In the genomic region with DNA sequence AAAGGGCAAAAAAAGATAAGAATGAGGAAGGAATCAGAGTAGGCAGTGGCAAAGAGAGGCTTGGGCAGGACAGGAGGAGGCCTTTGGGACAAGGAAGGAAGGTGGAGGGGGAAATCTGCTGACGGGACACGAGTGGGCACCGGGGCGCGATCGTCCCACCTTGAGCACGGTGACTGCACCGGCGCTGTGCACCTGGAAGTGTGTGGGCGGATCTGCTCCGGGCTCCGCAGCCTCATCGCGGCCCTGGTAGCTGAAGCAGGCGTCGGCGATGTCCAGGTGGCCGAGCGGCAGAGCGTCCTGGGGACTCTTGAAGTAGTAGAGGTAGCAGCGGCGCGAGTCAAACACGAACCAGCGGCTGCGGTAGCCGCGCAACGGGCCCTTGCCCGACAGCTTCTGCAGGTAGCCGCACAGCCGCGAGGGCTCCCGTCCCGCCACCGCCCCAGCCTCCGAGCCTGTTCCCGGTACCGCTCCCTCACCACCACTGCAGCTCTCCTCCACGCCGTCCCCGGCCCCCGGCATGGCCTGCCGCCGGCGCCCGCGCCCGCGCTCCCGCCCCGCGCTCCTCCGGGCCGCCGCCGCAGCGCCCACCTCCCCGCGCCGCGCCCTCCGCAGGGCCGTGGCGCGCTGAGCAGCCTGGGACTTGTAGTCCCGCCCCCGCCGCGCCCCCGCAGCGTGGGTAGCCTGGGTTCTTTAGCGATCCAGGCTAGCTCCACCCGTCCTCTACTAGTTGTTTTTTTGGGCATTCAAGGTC, we compare ENCODE assay signal across 8 mouse cellular contexts. TPM values are rescaled to one million over a fixed set of nuclear protein-coding genes. Genes with fewer than 3 reads are reported as not detected.
A peak's percentile ranks its signal among the peaks of the same experiment; 100 is the strongest.
DNase-seq lines count a peak whose midpoint lies in the region; TF ChIP-seq lines count a peak whose summit lies in the region.

TSS of gene Tbc1d2b (minus strand) at position 612 of the 751 bp plus-strand sequence.

- TF ChIP-seq EP300 in MEL (IDR thresholded peaks at IDR 0.05; ENCODE audit: low read depth in 1 of 2, low read length in 2 of 2) = 0 out of 4 replicates have a peak, but pooled peaks of 1 of the 2 experiments have one; percentile 13

- H3K9me3 ChIP-seq in MEL (replicated peaks; ENCODE audit: insufficient read depth, low read length) = no peaks in the 10 kb centered on the region
- no peaks in the 10 kb centered on the region for H3K9me3 ChIP-seq in hindbrain, embryonic 10.5 days

- peaks cover 23% of the 10 kb centered on the region for H3K79me2 ChIP-seq in MEL (ENCODE audit: control insufficient read depth, insufficient read depth, low read length, poor library complexity)

- H3K4me1 ChIP-seq in MEL (ENCODE audit: control insufficient read depth in 1 of 2, insufficient read depth in 2 of 2, low read length in 2 of 2) = peaks cover 22 to 24% of the 10 kb centered on the region in 2 experiments
- H3K4me1 ChIP-seq in hindbrain, embryonic 10.5 days (replicated peaks) = peaks cover 25% of the 10 kb centered on the region

- peak; percentile 24 to 34; a peak in 1 of 4 replicates for TF ChIP-seq POLR2A in MEL (IDR thresholded peaks at IDR 0.05; ENCODE audit: control insufficient read depth in 1 of 2, insufficient read depth in 1 of 2, low read depth in 1 of 2, low read length in 2 of 2, poor library complexity in 1 of 2)

- no peak for TF ChIP-seq RAD21 in MEL (IDR thresholded peaks at IDR 0.05; ENCODE audit: low read depth, low read length)

- peak within 1 kb of the TSS; percentile 91 for H3K9ac ChIP-seq in MEL (ENCODE audit: control insufficient read depth, low read depth, low read length, poor library complexity, severe bottlenecking)

- no peak within 1 kb of the TSS for H3K27ac ChIP-seq in MEL (ENCODE audit: control insufficient read depth, low read depth, low read length)
- peak within 1 kb of the TSS; percentile 88 for H3K27ac ChIP-seq in hindbrain, embryonic 10.5 days

- WGBS in hindbrain, embryonic 10.5 days = under 1% methylated on average over 74 of the region's 74 CpGs

- TF ChIP-seq CTCF in MEL (IDR thresholded peaks at IDR 0.05 in 2 of 3, conservative IDR thresholded peaks at IDR 0.05 in 1 of 3; ENCODE audit: control insufficient read depth in 1 of 3, insufficient read depth in 1 of 3, low read depth in 2 of 3, low read length in 3 of 3, poor library complexity in 1 of 3, severe bottlenecking in 1 of 3) = no peak

- H3K27me3 ChIP-seq in MEL (ENCODE audit: control insufficient read depth in 1 of 2, insufficient read depth in 2 of 2, low read length in 2 of 2) = no peaks in the 10 kb centered on the region
- H3K27me3 ChIP-seq in hindbrain, embryonic 10.5 days (ENCODE audit: insufficient read depth, poor library complexity, severe bottlenecking) = peaks cover 17% of the 10 kb centered on the region

- peaks cover 0 to 30% of the 10 kb centered on the region in 2 experiments; a peak in 2 of 4 replicates for H3K36me3 ChIP-seq in MEL (ENCODE audit: control insufficient read depth in 1 of 2, insufficient read depth in 2 of 2, low read length in 2 of 2)
- H3K36me3 ChIP-seq in hindbrain, embryonic 10.5 days = no peaks in the 10 kb centered on the region

- DNase-seq in MEL (ENCODE audit: low read depth, low spot score) = peak; percentile 69
- DNase-seq in cerebellum, adult 9-11 months = peak; percentile 81
- peak; percentile 36 to 73 for DNase-seq in frontal cortex, adult 2 months (ENCODE audit: extremely low spot score in 1 of 2, low spot score in 1 of 2)
- peak; percentile 71 for DNase-seq in hindbrain, embryonic 10.5 days (ENCODE audit: low spot score)
- DNase-seq in layer of hippocampus, postnatal 14 days (ENCODE audit: low spot score in 2 of 2) = peak; percentile 59 to 60
- DNase-seq in lung, postnatal 10 days = peak; percentile 74
- DNase-seq in ovary, postnatal 36 days (ENCODE audit: low spot score) = peak; percentile 76
- DNase-seq in thymus, postnatal 25 days = peak; percentile 79

- H3K4me3 ChIP-seq in MEL (ENCODE audit: control insufficient read depth in 1 of 2, insufficient read depth in 1 of 2, low read depth in 2 of 2, low read length in 2 of 2) = peak within 1 kb of the TSS; percentile 82 to 89
- peak within 1 kb of the TSS; percentile 84 for H3K4me3 ChIP-seq in hindbrain, embryonic 10.5 days

TF ChIP-seq in MEL, 35 proteins besides CTCF, POLR2A, EP300 and RAD21:
- TF ChIP-seq SIN3A (IDR thresholded peaks at IDR 0.05; ENCODE audit: low read length) (peak; percentile 48; the same call in 1 of the 2 replicates), MAZ (IDR thresholded peaks at IDR 0.05; ENCODE audit: low read depth, low read length) (peak; percentile 36; the same call in 1 of the 2 replicates), ZKSCAN1 (IDR thresholded peaks at IDR 0.05; ENCODE audit: low read depth, low read length) (no peak), ZC3H11A (IDR thresholded peaks at IDR 0.05; ENCODE audit: low read depth, low read length) (no peak), E2F4 (IDR thresholded peaks at IDR 0.05; ENCODE audit: borderline replicate concordance, low read depth, low read length) (no peak), KAT2A (conservative IDR thresholded peaks at IDR 0.05; ENCODE audit: low read depth, low read length) (peak; percentile 62; the same call in 1 of the 2 replicates), GATA1 (IDR thresholded peaks at IDR 0.05; ENCODE audit: low read depth, low read length) (no peak), ETS1 (IDR thresholded peaks at IDR 0.05; ENCODE audit: low read depth, low read length) (no peak), UBTF (IDR thresholded peaks at IDR 0.05; ENCODE audit: borderline replicate concordance, insufficient read depth, low read depth, low read length) (no peak), GABPA (IDR thresholded peaks at IDR 0.05; ENCODE audit: low read depth, low read length) (no peak), JUND (IDR thresholded peaks at IDR 0.05; ENCODE audit: low read depth, low read length) (no peak), ELF1 (IDR thresholded peaks at IDR 0.05; ENCODE audit: low read depth, low read length) (peak; percentile 17; the same call in 1 of the 2 replicates), MYC (IDR thresholded peaks at IDR 0.05; ENCODE audit: low read depth, low read length) (no peak), MYB (IDR thresholded peaks at IDR 0.05; ENCODE audit: low read depth, low read length) (no peak), MEF2A (IDR thresholded peaks at IDR 0.05; ENCODE audit: extremely low read depth, insufficient replicate concordance, low read depth, low read length, poor library complexity, severe bottlenecking) (no peak), CHD1 (IDR thresholded peaks at IDR 0.05; ENCODE audit: low read depth, low read length) (no peak), RCOR1 (IDR thresholded peaks at IDR 0.05; ENCODE audit: low read depth, low read length) (no peak), TBP (IDR thresholded peaks at IDR 0.05; ENCODE audit: low read depth, low read length) (no peak), SMC3 (IDR thresholded peaks at IDR 0.05; ENCODE audit: low read depth, low read length) (no peak), ZMIZ1 (IDR thresholded peaks at IDR 0.05; ENCODE audit: low read depth, low read length) (no peak), HCFC1 (IDR thresholded peaks at IDR 0.05; ENCODE audit: low read depth, low read length) (peak; percentile 87), POLR2AphosphoS2 (IDR thresholded peaks at IDR 0.05; ENCODE audit: low read length) (no peak), USF1 (IDR thresholded peaks at IDR 0.05; ENCODE audit: low read depth, low read length) (no peak), ZNF384 (IDR thresholded peaks at IDR 0.05; ENCODE audit: low read depth, low read length) (no peak), MXI1 (IDR thresholded peaks at IDR 0.05; ENCODE audit: low read depth, low read length) (0 out of 2 replicates have a peak, but pooled peaks have one; percentile 25), POLR2AphosphoS5 (IDR thresholded peaks at IDR 0.05; ENCODE audit: borderline replicate concordance, low read depth, low read length) (no peak), USF2 (IDR thresholded peaks at IDR 0.05; ENCODE audit: borderline replicate concordance in 1 of 2, insufficient read depth in 1 of 2, low read depth in 1 of 2, low read length in 2 of 2) (no peak), TCF12 (IDR thresholded peaks at IDR 0.05; ENCODE audit: low read depth, low read length) (no peak), MAX (IDR thresholded peaks at IDR 0.05; ENCODE audit: low read length) (no peak), NRF1 (IDR thresholded peaks at IDR 0.05; ENCODE audit: insufficient read depth, low read depth, low read length, poor library complexity, severe bottlenecking) (no peak), CHD2 (IDR thresholded peaks at IDR 0.05; ENCODE audit: low read length) (no peak), NELFE (IDR thresholded peaks at IDR 0.05; ENCODE audit: low read depth, low read length) (peak; percentile 46; the same call in 1 of the 2 replicates), TAL1 (IDR thresholded peaks at IDR 0.05; ENCODE audit: low read length) (no peak), BHLHE40 (IDR thresholded peaks at IDR 0.05; ENCODE audit: borderline replicate concordance, low read depth, low read length) (no peak), MAFK (IDR thresholded peaks at IDR 0.05; ENCODE audit: borderline replicate concordance, low read depth, low read length) (no peak)

RNA-seq across cellular contexts. Expression of gene Tbc1d2b, which starts in this region (rescaled TPM):
- total RNA-seq in MEL (2012; rRNA removed) = 6.5 and 7.1 TPM in 2 replicates
- polyA plus RNA-seq in MEL (2012; ENCODE audit: insufficient read depth in 1 of 2, insufficient read length in 2 of 2, low read depth in 1 of 2, low replicate concordance in 2 of 2, missing spikeins in 1 of 2) = 10 to 100 TPM in 1 of 2 experiments, not detected in 1; 12.6 TPM
- 10.1 and 10.9 TPM in 2 replicates for polyA plus RNA-seq in frontal cortex, adult 2 months (2012; rRNA removed)
- 8.8 and 9.6 TPM in 2 replicates for polyA plus RNA-seq in hindbrain, embryonic 10.5 days (2016; fragmentation: Nextera tagmentation; extraction: Ambion mirVana)
- 10 to 100 TPM in 1 of 2 experiments, 1 to 10 TPM in 1; 8.8 to 13.6 TPM for total RNA-seq in layer of hippocampus, postnatal 14 days (2021)
